Mouse (Mus musculus): Measurements from ENCODE around the gene Sgip1.

GRCm38 (mm10) chr4:103010734-103011133, 269.6 kb downstream of the Sgip1 start:
- TF ChIP-seq CTCF (IDR thresholded peaks at IDR 0.05; ENCODE audit: low read depth, low read length) (no peak), TAL1 (conservative IDR thresholded peaks at IDR 0.05; ENCODE audit: low read depth, low read length) (no peak), GATA1 (IDR thresholded peaks at IDR 0.05; ENCODE audit: borderline replicate concordance, low read length) (no peak), POLR2AphosphoS5 (IDR thresholded peaks at IDR 0.05; ENCODE audit: insufficient replicate concordance, low read depth, low read length) (no peak), GATA2 (IDR thresholded peaks at IDR 0.05; ENCODE audit: borderline replicate concordance, low read depth, low read length) (no peak)
